Mouse (Mus musculus): ENCODE measurements around the gene Dnajc13.

DNA sequence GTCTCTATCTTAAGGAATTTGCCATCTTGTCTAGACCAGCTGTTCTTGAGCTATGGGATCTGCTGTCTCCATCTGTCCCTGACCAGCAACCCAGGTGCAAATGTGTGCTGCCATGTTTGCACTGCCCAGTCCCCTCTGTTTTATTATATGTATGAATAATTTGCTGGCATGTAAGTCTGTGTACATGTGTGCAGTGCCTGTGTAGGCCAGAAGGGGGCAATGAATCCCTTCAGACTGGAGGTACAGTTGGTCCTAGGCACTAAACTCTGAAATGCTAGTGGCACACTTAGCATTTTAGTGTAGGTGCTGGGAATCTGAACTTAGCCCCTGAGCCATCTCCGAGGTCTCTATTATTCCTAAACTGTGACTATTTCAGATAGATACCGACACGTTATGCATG, 58.9 kb downstream of the Dnajc13 start:
- TF ChIP-seq CTCF (IDR thresholded peaks at IDR 0.05; ENCODE audit: low read depth) (peak; percentile 75), EP300 (IDR thresholded peaks at IDR 0.05; ENCODE audit: low read depth) (no peak)

Data from liver, embryonic 14.5 days (tissue).